Comparison of ENCODE assay signal across 8 mouse cellular contexts in genomic region chr12:86859924-86860790, GRCm38 (mm10). TPM values are rescaled to one million over a fixed set of nuclear protein-coding genes. Genes with fewer than 3 reads are reported as not detected.
DNase-seq lines count a peak whose midpoint lies in the region; ATAC-seq and TF ChIP-seq lines count a peak whose summit lies in the region.

No protein-coding gene starts in this region.

- no peaks in the 10 kb centered on the region for H3K36me3 ChIP-seq in midbrain, embryonic 15.5 days (replicated peaks)

- peak; percentile 32 for DNase-seq in gastrocnemius, postnatal 14 days
- no peak for DNase-seq in gastrocnemius, adult 8-10 months (ENCODE audit: low spot score in 2 of 2)
- DNase-seq in retina, postnatal 1 day = peak; percentile 58
- no peak for DNase-seq in retina, embryonic 14.5 days (ENCODE audit: low spot score)
- DNase-seq in thymus, postnatal 10 days (ENCODE audit: low spot score in 2 of 2) = peak; percentile 28 to 41
- DNase-seq in cerebellum, adult 2 months = no peak

- no peak overlapping the region for H3K4me3 ChIP-seq in midbrain, embryonic 15.5 days
- no peak overlapping the region for H3K4me3 ChIP-seq in cerebellum, adult 2 months (replicated peaks; ENCODE audit: insufficient read depth, low read depth, low read length)

- H3K9me3 ChIP-seq in midbrain, embryonic 15.5 days = no peaks in the 10 kb centered on the region

- H3K27me3 ChIP-seq in midbrain, embryonic 15.5 days (replicated peaks) = no peaks in the 10 kb centered on the region
- H3K27me3 ChIP-seq in cerebellum, adult 2 months (ENCODE audit: control insufficient read depth, insufficient read depth, low read length) = no peaks in the 10 kb centered on the region

- intact Hi-C loops in gastrocnemius, postnatal 14 days (cut with DNase I; ENCODE audit: low total_unique reads) = no loop called here

- peaks cover 25% of the 10 kb centered on the region for H3K4me1 ChIP-seq in midbrain, embryonic 15.5 days
- peaks cover 25% of the 10 kb centered on the region for H3K4me1 ChIP-seq in cerebellum, adult 2 months (ENCODE audit: control insufficient read depth, insufficient read depth, low read length)

- TF ChIP-seq POLR2A in cerebellum, adult 2 months (IDR thresholded peaks at IDR 0.05; ENCODE audit: borderline replicate concordance, insufficient read depth, low read length) = no peak

- ATAC-seq in inflammation-experienced regulatory T-cells, adult 6 months = peak; percentile 80
- ATAC-seq in midbrain, embryonic 15.5 days (replicated peaks) = peak; percentile 40; the same call in 1 of the 2 replicates

- no peak for TF ChIP-seq CTCF in cerebellum, adult 2 months (IDR thresholded peaks at IDR 0.05; ENCODE audit: borderline replicate concordance, insufficient read depth, low read depth, low read length)

- WGBS in midbrain, embryonic 15.5 days = 38% methylated on average over 10 of the region's 10 CpGs
- WGBS in cerebellum, adult 2 months = 38% methylated on average over 10 of the region's 10 CpGs

- peak overlapping the region; percentile 14 for H3K27ac ChIP-seq in midbrain, embryonic 15.5 days
- no peak overlapping the region for H3K27ac ChIP-seq in cerebellum, adult 2 months (ENCODE audit: insufficient read depth, low read length)

- no peak overlapping the region for H3K9ac ChIP-seq in midbrain, embryonic 15.5 days

- H3K4me2 ChIP-seq in midbrain, embryonic 15.5 days = no peak overlapping the region

RNA-seq across cellular contexts. Expression of gene Irf2bpl, which starts 24.4 kb away (rescaled TPM):
- 10 to 100 TPM; 41.8 to 42.8 TPM for total RNA-seq in gastrocnemius, postnatal 14 days (2021)
- total RNA-seq in gastrocnemius, adult 8-10 months (2022) = 10 to 100 TPM; 21.3 to 27.0 (median 22.9) TPM
- polyA plus RNA-seq in inflammation-experienced regulatory T-cells, adult 6 months (2017; shearing (Covaris generic)) = 10 to 100 TPM in 1 of 3 experiments, 1 to 10 TPM in 2; 8.0 to 14.6 (median 9.4) TPM
- 94.3 and 98.5 TPM in 2 replicates for polyA plus RNA-seq in midbrain, embryonic 15.5 days (2015; fragmentation: Nextera tagmentation; extraction: Ambion mirVana)
- 48.6 and 53.9 TPM in 2 replicates for polyA plus RNA-seq in cerebellum, adult 2 months (2012; rRNA removed)

Comparison
In these comparisons a context has a peak if more than half of its experiments do, and no peak if none do; other contexts are left out.
1. DNase-seq: peak in gastrocnemius, postnatal 14 days (single experiment), retina, postnatal 1 day (single experiment) and thymus, postnatal 10 days (2 of 2); none in gastrocnemius, adult 8-10 months (0 of 2), retina, embryonic 14.5 days (single experiment) and cerebellum, adult 2 months (0 of 2).